Mouse (Mus musculus): ENCODE results near the gene Gm4559. TPM values are rescaled to one million over a fixed set of nuclear protein-coding genes. Genes with fewer than 3 reads are reported as not detected.

Gene Gm4559
- polyA plus RNA-seq (2017; shearing (Covaris generic)), result not detected

DNA sequence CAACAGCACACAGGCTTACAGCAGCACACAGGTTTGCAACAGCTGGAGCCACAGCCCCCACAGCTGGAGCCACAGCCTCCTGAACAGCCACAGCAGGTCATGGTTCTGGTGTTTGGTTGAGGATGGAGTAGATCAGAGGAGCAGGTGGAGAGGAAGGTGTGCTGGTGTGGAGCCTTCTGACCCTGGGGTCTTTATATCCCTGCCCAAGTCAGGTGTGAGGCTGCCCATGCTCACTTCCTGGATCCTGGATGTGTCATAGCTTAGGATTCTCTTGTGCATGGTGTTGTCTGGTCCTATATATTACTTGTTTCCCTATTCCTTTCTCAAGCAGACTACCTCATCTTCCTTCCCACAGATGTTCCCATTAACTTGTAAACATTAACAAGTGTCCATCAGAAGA, at the start of gene Gm4559:
Gm4559 (minus strand) TSS at position 101 of the 400 bp plus-strand sequence.

DNA sequence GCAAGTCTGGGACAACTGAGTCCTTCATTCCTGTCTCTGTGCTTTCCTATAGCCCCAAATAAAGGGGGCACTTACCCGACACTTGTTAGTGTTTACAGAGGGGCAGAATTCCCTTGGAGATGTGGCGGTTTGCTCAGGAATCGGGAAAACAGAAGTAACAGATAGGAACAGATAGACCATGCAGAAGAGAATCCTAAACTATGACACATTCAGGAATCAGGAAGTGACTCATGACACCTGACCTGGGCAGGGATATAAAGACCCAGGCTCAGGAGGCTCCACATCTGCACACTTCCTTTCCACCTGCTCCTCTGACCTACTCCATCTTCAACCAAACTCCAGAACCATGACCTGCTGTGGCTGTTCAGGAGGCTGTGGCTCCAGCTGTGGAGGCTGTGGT, 29.1 kb upstream of the Gm4559 start, which contains the start of gene Krtap5-4:
Krtap5-4 (plus strand) TSS at position 301 of the 400 bp plus-strand sequence.

DNA sequence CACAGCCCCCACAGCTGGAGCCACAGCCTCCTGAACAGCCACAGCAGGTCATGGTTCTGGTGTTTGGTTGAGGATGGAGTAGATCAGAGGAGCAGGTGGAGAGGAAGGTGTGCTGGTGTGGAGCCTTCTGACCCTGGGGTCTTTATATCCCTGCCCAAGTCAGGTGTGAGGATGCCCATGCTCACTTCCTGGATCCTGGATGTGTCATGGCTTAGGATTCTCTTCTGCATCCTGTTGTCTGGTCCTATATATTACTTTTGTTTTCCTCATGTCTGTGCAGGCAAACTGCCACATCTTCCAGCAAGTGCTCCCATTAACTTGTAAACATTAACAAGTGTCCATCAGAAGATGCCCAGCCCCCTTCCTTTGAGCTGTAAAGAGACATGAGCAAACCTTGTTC, 22.9 kb upstream of the Gm4559 start, which contains the start of gene Krtap5-1:
Krtap5-1 (minus strand) TSS at position 101 of the 400 bp plus-strand sequence.

DNA sequence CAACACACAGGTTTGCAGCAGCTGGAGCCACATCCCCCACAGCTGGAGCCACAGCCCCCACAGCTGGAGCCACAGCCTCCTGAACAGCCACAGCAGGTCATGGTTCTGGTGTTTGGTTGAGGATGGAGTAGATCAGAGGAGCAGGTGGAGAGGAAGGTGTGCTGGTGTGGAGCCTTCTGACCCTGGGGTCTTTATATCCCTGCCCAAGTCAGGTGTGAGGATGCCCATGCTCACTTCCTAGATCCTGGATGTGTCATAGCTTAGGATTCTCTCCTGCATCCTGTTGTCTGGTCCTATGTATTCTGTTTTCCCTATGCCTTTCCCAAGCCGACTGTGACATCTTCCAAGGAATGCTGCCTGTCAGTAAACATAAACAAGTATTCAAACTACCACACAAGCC, 15.9 kb downstream of the Gm4559 start, which contains the start of gene Gm2431:
Gm2431 (minus strand) TSS at position 101 of the 400 bp plus-strand sequence.

DNA sequence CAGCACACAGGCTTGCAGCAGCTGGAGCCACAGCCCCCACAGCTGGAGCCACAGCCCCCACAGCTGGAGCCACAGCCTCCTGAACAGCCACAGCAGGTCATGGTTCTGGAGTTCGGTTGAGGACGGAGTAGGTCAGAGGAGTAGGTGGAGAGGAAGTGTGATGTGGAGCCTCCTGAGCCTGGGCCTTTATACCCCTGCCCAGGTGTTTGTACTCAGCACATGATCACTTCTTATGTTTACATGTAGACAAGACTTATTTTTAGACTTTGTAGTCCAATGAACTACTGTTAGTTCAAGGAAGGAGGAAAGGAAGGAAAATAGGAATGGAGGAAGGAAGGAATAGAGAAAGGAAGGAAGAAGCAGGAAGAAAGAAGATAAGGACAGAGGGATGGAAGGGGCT, 33.2 kb downstream of the Gm4559 start, which contains the start of gene Gm40460:
Gm40460 (minus strand) TSS at position 101 of the 400 bp plus-strand sequence.

DNA sequence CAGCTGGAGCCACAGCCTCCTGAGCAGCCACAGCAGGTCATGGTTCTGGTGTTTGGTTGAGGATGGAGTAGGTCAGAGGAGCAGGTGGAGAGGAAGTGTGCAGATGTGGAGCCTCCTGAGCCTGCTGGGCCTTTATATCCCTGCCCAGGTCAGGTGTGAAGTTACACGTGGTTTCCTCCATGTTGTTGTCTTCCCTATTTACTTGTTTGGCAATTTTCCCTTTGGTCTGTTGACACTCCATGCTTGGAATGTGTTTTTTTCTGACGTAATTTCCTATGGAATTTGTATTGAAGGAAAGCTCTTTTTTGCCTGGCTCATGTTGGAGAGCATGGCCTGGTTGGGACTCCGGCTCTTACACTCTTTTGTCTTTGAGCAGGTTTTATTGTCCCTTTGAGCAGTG, 44.3 kb downstream of the Gm4559 start, which contains the start of gene Krtap5-5:
Krtap5-5 (minus strand) TSS at position 101 of the 400 bp plus-strand sequence.

Other genes with a start within 250 kb of the Gm4559 start
- 91.6 TPM for gene Mob2, start 213.3 kb downstream of the Gm4559 start, polyA plus RNA-seq (2017; shearing (Covaris generic))
- gene Dusp8, start 178.5 kb downstream of the Gm4559 start, polyA plus RNA-seq (2017; shearing (Covaris generic)), result not detected
- not detected for gene Gm45618, start 153.6 kb downstream of the Gm4559 start, polyA plus RNA-seq (2017; shearing (Covaris generic))
- not detected for gene Gm39115, start 138.3 kb downstream of the Gm4559 start, polyA plus RNA-seq (2017; shearing (Covaris generic))
- not detected for gene Gm45337, start 129.8 kb downstream of the Gm4559 start, polyA plus RNA-seq (2017; shearing (Covaris generic))
- not detected for gene Gm29735, start 117.2 kb downstream of the Gm4559 start, polyA plus RNA-seq (2017; shearing (Covaris generic))
- not detected for gene Gm4553, start 108.6 kb downstream of the Gm4559 start, polyA plus RNA-seq (2017; shearing (Covaris generic))
- not detected for gene Krtap5-2, start 98.4 kb downstream of the Gm4559 start, polyA plus RNA-seq (2017; shearing (Covaris generic))
- gene Gm10153, start 84.0 kb downstream of the Gm4559 start, polyA plus RNA-seq (2017; shearing (Covaris generic)), result not detected
- not detected for gene Krtap5-3, start 73.0 kb downstream of the Gm4559 start, polyA plus RNA-seq (2017; shearing (Covaris generic))
- not detected for gene Gm7579, start 62.5 kb downstream of the Gm4559 start, polyA plus RNA-seq (2017; shearing (Covaris generic))
- gene Krtap5-5, start 44.4 kb downstream of the Gm4559 start, polyA plus RNA-seq (2017; shearing (Covaris generic)), result not detected
- not detected for gene Gm40460, start 33.3 kb downstream of the Gm4559 start, polyA plus RNA-seq (2017; shearing (Covaris generic))
- gene Gm2431, start 16.0 kb downstream of the Gm4559 start, polyA plus RNA-seq (2017; shearing (Covaris generic)), result not detected
- gene Krtap5-1, start 22.8 kb upstream of the Gm4559 start, polyA plus RNA-seq (2017; shearing (Covaris generic)), result not detected
- gene Krtap5-4, start 29.2 kb upstream of the Gm4559 start, polyA plus RNA-seq (2017; shearing (Covaris generic)), result not detected
- 4.2 TPM for gene Ifitm10, start 99.4 kb upstream of the Gm4559 start, polyA plus RNA-seq (2017; shearing (Covaris generic))
- 2.0 TPM for gene Gm49369, start 108.3 kb upstream of the Gm4559 start, polyA plus RNA-seq (2017; shearing (Covaris generic))
- gene Ctsd, start 113.7 kb upstream of the Gm4559 start, polyA plus RNA-seq (2017; shearing (Covaris generic)), result 438 TPM
- not detected for gene Syt8, start 160.5 kb upstream of the Gm4559 start, polyA plus RNA-seq (2017; shearing (Covaris generic))
- gene Tnni2, start 167.4 kb upstream of the Gm4559 start, polyA plus RNA-seq (2017; shearing (Covaris generic)), result not detected
- 1,165 TPM for gene Lsp1, start 186.4 kb upstream of the Gm4559 start, polyA plus RNA-seq (2017; shearing (Covaris generic))
- gene Tnnt3, start 224.5 kb upstream of the Gm4559 start, polyA plus RNA-seq (2017; shearing (Covaris generic)), result 5.5 TPM

Measured in CD4-positive, CD25-positive, alpha-beta regulatory T cell, adult 9 weeks (primary cell).